Mouse (Mus musculus) frontal cortex, postnatal 25 days (tissue): ENCODE results near the gene Zfp46.
A peak's percentile ranks its signal among the peaks of the same experiment; 100 is the strongest.

Source experiments
- DNase-seq, 2 experiments: peaks; one replicate each; pipeline ENCODE4 v3.0.0; 2022; ENCODE audit warnings: low spot score in 2 of 2

The Zfp46 gene

DNA sequence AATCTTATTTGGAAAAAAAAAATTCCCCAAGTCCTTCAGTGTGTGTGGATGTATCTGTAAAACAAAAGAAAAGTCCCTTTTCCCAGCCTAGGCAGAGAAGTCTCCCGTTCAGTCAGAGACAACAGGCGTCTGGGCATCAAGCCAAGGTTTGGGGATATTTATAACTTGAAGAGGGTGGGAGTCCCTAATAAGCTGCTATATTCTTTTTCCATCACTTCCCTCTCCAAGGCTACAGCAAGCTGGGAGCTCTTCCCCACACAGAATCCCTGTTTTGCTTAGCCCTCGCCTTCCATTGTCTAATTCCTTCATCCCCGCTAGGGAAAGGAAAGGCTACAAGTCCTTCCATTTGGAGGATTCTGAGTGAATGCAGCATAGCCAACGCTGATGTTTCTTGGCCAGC lies at the start of gene Zfp46:
Gene Zfp46 (plus strand): TSS at position 229 of the 400 bp plus-strand sequence.
- DNase-seq = peak; percentile 51 to 76

DNA sequence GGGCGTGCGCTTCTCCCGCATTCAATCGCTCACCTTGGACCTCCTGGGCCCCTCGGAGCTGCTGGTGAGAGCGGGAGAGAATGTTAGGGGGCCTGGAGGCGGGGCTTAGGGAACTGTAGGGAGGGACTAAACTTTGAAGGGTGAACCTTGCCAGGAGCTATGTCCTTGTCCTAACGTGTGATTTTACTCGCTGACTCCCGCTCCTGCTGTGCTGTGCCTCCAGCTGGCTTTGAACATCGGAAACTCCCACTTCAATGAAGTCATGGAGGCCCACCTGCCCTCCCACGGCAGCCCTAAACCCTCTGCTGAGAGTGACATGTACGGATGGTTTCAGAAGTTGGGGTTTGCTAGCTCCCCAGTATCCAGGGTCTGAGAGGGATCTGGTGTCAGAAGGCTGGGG lies 45.8 kb upstream of the Zfp46 start:
- no peak for DNase-seq

DNA sequence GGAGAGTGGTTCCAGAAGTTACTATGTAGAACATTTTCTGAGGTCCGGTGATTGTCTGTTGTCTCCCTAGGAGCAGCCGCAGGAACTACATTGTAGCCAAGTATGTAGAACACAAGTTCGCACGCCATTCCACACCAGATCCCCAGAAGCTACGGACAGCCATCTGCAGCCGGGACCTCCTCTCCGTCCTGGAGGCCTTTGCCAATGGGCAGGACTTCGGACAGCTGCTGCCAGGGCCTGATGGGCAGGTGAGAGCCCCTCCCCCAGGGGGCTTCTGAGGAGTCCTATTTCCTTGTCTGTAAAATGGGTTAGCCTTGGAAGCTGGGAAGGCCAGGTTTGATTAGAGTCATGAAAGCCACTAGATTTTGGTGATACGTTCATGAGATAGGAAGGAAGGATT lies 45.4 kb upstream of the Zfp46 start:
- DNase-seq = no peak

DNA sequence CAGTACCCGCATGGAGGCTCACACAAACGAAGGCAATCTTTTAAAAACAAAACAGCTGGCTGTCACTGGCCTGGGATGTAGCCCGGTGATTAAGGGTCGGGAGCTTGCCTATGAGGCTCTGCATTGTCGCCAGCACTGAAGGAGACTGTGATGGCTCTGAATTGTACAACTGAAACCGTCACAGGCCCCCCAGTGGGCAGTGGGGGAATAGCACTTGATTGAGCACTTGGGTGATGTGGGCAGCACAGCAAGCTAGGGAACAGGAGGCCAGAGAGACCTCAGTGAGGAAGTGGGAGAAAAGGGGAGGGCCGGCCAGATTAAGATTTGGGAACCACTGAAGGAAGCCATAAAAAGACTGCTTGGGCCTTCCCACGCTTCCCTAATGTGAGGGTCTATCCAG lies 44.9 kb upstream of the Zfp46 start:
- DNase-seq = peak; percentile 75 to 76

DNA sequence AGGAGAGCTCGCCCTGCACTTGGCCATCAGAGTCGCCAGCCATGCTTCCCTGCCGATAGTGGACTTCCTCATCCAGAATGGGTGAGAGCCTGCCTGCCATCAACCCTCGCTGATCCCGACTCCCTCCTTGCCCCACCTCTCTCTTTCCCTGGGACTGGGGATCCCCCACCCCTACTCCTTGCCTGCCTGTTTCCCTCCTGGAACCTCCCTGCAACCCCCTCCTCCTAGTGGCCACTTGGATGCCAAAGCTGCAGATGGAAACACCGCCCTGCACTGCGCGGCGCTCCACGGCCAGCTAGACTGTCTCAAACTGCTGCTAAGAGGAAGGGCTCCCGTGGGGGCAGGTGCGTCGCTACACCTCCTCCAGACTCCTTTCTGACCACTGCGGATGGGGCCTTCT lies 44.4 kb upstream of the Zfp46 start:
- DNase-seq = no peak

DNA sequence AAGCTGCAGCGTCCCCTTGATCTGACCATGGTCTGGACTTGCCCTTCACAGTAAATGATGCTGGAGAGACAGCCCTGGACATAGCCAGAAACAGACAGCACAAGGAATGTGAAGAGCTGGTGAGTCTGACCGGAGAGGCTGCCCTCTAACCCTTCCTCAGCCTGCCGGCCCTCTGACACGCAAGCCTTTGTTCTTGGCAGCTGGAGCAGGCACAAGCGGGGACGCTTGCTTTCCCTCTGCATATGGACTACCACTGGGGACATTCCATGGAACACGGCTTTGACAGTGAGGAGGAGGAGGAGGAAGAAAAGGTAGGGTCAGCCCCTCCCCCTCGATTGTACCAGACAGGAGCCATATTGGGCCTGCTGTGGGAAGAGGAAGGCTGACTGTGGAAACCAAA lies 43.5 kb upstream of the Zfp46 start:
- no peak for DNase-seq

DNA sequence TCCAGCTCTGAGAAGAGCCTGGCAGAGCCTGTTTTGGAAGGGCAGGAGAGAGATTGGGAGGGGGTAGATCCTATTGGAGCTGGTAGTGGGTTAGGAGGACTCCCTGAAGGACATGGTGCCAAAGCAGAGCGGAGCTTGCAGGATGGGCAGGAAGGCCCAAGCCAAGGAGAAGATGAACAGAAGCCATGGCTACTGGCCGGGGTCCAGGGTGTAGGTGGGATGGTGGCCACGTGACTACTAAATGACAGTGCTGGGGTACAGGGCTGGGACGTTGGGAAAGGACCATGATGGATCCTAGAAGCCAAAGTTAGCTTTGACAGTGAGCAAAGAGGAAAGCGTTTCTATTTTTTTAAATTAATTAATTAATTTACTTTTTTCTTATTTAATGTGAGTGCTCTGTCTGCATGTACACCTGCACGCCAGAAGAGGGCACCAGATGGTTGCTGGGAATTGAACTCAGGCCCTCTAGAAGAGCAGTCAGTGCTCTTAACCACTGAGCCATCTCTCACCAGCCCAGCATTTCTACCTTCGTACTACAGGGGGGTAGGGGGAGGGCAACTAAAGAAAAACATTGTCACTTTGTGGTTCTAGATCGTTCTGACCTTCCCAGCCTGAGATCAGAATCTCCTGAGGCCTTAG lies 42.3 kb upstream of the Zfp46 start:
- no peak for DNase-seq

DNA sequence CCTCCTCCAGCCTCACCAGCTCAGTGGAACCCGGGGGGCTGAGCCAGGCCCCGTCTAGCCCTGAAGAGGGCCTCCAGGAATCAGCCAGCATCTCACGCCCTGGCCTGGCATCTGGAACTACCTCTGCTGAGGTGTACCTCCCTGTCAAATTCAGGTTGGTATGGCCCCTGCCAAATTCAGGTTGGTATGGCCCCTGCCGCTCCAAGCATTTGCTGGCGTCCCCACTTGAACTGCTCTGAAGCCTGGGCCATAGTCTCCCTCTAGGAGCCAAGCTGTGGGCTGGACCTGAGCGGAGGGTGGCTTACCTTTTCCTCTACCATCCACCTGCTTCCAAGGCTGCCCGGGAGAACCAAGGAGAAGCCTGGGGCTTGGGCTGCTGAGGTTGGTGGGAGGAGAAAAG lies 41.8 kb upstream of the Zfp46 start:
- DNase-seq = no peak

DNA sequence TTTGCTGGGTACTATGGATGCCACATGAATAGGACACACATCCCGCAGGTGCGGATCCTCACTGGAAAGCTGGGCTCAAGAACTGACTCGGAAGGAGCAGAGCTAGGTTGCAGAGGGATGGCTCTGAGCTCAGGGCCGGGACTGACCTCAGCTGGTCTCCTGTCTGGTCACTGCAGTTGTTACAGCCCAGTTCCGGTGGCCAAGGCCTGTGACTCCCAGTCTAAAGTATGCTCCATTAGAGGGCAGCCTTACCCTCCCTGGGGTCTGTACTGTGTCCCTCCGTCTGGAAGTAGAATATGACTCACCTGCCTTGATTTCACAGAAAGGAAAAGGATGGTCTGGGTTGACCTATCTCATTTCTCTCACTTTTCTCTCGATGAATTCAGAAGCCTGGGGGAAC lies 40.3 kb upstream of the Zfp46 start:
- DNase-seq = no peak

DNA sequence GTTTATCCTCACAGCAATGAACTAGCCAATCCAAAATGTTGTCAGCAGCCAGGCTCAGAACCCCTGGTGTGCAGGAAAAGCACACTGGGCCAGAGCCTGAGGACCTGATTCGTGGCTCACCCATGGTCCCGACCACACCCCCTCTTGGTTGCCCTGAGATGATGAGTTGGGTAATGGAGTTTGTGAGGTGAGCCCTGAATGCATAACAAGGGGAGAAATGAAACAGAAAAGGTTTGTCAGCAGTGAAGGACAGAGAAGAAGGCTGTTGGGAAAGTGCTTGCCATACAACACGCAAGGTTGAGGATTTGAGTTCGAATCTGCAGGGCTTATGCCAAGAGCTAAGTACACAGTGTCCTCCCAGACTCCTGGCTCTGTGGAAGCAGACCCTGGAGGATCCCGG lies 38.8 kb upstream of the Zfp46 start:
- DNase-seq = no peak

DNA sequence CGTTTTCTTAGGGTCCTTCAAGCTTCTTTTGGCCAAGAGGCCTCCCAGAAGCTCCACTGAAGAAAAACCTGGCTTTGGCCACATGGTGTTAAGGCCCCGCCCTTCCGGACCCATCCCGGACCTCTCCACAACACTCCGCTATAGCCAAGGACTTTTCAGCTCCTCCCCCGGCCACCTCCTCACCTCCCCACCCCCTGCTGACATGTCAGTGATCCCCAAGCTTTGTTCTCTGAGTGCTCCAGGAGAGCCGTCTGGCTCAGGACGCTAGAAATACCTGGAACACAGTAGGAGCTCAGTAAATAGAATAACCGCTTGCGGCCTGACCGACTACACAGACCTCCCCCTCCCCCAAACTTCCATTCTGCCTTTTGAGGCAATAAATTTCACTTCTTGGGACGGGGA lies 37.9 kb upstream of the Zfp46 start:
- no peak for DNase-seq

DNA sequence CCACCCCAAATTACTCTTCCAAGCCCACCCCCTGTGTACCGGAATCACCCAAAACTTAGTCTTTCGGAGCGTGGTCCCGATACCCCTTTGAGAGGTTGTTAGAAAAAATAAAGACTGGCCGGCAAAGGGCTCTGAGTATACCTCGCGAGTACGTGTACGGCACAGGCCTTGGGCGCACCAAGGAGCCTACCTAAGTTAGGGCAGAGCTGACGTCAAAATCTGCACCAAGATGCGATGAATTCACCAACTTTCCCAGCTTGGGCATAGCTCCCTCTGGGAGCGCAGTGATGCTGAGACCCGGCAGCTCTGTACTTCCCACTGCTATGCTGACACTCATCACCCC lies 37.1 kb upstream of the Zfp46 start:
- no peak for DNase-seq

DNA sequence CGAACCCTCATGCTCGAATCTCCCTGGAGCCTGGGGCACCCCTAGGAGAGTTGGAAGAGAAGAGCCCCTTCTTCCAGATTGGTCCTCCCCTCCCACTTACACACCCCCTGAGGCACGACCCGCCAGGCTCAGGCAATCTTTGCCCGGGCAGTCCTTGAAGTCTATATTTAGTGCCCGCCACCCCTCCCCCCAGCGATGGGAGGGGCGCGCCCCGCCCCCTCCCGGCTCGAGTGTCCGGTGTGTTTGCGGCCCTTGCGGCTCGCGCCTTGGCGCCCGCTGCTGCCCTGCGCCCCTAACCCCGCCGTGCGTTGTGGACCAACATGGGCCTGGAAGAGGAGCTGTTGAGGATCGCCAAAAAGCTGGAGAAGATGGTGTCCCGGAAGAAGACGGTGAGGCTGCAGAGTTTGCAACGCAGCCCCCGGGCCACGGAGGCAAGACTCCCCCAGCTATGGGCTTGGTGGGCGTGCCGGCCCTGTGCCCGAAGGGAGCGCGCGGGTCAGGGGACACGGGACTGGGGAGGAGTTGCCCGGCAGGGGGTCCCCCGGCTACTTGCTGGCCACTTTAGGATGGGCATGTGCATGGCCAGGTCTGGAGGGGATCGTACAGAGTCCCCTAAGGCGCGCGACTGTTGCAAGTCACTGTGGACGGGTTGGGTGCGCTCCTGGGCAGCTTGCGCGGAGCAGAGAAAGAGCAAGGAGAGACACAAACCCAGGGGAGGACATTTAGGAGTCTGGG lies 36.6 kb upstream of the Zfp46 start, which contains the start of gene Tcea3:
Gene Tcea3 (plus strand): TSS at position 1 of the 735 bp plus-strand sequence.
- DNase-seq = no peak

DNA sequence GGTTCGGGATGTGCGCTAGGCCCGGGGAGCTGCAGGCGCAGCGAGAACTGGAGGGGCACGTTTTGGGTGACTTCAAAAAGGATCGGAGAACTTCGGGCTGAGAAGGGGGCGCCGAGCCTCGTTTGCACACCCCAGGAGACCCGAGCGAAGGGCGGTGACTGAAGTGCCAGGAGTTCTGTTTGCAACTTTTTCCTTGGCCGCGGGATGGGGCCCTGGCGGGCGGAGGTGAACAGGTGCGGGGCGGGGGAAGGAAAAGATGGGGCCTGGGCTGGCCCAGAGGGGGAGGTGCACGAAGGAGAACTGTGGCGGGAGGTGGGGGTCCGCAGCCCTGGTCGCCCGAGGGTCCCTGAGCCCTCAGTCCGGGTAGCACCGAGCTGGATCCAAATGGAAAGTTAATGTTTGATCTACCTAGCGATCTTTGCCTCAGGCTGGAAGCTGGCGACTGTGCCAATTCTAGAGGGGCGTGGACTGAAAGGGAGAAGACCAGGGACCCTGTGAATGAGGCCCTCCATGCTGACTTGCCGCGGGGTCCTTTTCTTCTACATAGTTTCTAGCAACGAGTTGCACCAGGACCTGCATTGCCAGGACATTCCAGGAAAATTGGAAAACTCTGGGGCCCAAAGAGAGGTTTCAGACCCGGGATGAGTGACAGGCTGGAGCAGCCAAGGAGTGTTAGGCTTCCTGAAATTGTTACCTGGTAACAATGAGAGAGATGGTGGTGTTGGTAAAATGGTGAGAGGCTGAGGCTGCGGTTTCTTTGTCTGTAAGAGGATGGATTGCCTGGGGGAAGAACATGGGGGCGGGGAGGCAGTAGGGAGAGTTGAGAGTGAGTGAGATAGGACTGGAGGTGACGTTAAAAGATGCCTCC lies 35.8 kb upstream of the Zfp46 start:
- no peak for DNase-seq

DNA sequence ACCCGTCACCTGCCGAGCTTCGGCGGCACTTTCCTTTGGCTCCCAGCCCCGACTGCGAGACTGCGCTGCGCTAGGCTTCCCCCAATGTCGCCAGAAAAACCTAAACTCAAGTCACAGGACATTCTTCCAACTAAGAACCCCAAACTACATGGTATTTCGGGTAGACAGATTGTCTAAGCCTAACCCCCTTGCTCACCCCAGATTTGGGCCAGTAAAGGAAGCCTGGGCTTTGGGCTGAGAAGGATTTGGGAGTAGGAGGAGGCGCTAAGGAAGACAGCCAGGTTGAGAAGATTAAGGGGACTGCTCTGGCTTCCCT lies 35.2 kb upstream of the Zfp46 start:
- no peak for DNase-seq

DNA sequence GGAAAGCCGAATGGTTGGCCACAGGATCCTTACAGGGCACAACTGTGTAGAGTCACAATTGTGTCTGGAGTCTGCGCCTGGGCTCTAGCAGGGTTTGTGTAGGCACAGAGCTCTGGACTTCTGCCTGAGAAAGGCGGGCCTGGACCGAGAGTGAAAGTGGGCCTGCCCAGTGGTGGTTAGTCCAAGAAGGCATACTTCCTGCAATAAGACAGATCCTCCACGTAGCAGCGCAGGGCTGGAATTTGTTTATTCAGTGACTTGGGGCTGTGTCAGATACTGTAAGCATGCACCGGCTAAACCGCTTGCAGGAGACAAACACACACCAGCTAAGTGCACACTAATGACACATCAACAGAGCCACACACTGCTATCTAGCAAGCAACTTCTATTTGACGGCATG lies 34.7 kb upstream of the Zfp46 start:
- no peak for DNase-seq

DNA sequence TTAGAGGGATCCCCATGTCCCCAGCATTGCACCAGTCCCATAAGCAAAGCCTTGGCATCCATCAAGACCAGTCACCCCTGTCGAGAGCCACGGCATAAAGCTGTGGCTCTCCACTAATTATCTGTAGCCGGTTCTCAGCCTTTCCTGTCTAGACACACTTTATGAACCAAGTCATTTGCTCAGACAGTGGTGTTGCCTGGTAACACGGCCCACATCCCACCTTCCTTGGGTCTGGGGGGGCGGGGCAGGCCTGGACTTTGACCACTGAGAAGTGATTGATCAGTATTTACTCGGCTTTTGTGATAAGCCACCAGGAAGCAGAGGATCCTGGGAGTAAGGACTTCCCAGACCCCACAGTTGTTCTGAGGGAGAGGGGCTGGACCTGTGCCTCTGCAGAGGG lies 28.6 kb upstream of the Zfp46 start:
- no peak for DNase-seq

DNA sequence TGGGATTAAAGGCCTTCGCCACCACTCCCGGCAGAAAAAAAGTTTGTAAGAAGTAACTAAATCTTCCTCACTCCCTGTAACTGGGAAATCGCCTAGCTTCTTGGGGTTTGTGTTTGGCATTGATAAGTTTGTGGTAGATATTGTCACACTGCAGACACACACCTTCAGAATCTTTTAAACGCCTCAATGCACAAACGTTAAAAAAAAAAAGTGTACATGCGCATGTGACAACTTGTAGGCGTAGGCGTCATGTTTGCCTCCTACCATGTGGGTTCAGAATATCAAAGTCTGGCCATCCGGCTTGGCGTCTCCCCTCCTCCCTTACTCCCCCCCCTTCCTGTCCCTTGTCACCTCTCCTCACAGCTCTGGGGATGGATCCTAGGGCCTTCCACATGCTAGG lies 27.8 kb upstream of the Zfp46 start:
- DNase-seq = no peak

DNA sequence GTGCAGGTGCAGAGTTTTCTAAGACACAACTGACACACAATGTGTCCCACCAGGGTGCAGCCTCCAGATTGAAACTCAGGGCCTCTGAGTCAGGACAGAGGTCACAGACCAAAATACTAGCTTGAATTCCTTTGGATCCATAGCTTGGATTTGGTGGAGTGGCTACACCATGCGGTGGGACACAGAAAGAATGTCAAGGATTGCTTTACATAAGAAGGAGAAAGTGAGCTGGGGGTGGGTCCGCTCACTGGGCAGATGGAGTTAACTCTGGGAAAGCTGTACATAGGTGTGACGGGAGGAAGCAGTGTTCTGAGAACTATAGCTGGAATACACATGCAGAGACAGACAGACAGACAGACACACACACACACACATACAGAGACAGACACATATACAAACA lies 24.6 kb upstream of the Zfp46 start:
- no peak for DNase-seq

DNA sequence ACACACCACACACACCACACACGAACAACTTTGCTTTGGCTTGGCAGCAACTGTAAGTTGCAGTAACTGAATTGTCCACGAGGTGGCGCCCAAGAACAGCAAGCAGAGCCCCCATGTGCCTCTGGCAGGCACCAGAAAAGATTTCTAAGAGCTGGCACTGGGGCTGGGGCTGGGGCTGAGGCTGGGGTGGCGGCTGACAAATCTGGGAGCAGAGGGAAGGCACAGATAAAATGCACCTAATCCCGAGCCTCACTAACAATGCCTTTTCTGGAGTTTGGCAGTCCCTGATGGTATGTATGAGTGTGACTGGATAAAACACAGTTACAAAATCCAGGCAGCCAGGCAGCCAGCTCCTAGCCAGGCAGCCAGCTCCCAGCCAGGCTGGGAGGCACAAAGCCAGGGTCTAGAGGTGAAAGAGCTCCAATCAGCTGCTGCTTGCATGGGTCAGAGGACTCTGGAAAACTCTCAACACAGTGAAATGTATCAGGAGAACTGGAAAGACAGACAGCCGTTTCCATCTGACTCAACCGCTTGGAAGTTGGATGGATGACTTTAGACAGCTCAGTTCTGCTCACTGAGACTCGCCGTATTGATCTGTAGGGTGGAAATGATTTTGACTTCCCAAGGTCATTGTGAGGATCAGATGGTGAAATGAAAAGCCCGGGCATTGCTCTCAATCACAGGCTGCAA lies 23.8 kb upstream of the Zfp46 start:
- DNase-seq = peak; percentile 72 to 82

DNA sequence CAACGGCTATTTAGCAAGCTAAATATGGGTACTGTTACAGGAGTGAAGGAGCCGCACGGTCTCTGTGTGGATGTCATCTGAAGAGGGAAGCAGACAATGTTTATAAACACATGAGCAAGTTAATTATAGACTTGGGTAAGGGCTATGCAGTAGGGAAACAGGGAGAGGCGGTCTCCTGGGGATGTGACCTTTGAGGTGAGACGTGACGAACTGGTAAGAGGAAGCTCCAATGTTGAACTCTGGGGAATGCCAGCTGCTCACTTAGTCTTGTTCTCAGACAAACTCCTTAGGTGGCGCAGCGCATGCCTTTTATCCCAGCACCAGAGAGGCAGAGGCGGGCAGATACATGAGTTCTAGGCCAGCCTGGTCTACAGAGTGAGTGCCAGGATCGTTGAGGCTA lies 22.6 kb upstream of the Zfp46 start:
- DNase-seq = no peak

DNA sequence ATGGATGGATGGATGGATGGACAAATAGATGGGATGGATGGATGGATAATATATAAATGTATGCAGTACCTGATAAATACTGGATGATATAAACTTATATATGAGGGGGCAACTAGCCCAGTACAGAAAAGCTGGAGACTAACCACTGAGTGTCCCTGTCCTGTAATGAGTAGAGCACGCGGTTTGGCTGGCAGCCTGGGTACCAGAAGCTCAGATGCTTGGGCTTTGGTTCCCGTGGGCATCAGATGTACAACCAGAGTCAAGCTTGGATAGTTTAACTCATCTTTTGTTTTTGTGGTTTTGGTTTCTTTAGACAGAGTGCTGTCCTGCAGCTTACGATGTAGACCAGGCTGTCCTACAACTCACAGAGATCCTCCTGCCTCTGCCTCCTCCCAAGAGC lies 20.9 kb upstream of the Zfp46 start:
- no peak for DNase-seq
